Mouse (Mus musculus) E14TG2a.4 (cell line): ENCODE results near the gene Apol7a.

Experiments
- H3K27me3 ChIP-seq: 2 replicates; pipeline ENCODE4 v1.6.1; 2014; ENCODE audit warnings: low read length, control low read depth; ENCODE audit not compliant: insufficient read depth
- H3K36me3 ChIP-seq: 2 replicates; pipeline ENCODE4 v1.6.1; 2014; ENCODE audit warnings: low read length, control low read depth; ENCODE audit not compliant: insufficient read depth
- H3K4me1 ChIP-seq: replicated peaks from 2 replicates; pipeline ENCODE4 v1.6.1; 2014; ENCODE audit warnings: low read depth, low read length, control low read depth
- H3K4me3 ChIP-seq: replicated peaks from 2 replicates; pipeline ENCODE4 v1.5.1; 2014; ENCODE audit warnings: mild to moderate bottlenecking, low read length
- H3K9me3 ChIP-seq: 2 replicates; pipeline ENCODE4 v1.6.1; 2014; ENCODE audit warnings: low read length, control low read depth
- CTCF ChIP-seq: conservative IDR thresholded peaks from 2 replicates; pipeline ENCODE4 v1.5.1; 2014; ENCODE audit warnings: low read length
- NANOG ChIP-seq: IDR thresholded peaks from 2 replicates; pipeline ENCODE4 v1.6.1; 2014; ENCODE audit warnings: borderline replicate concordance, low read length, mixed read lengths
- POU5F1 ChIP-seq: IDR thresholded peaks from 2 replicates; pipeline ENCODE4 v1.6.1; 2014; ENCODE audit warnings: low read length, borderline replicate concordance

Gene Apol7a

GRCm38 (mm10) chr15:77353764-77354163, 45.1 kb downstream of the Apol7a start:
- TF ChIP-seq POU5F1 (no peak), CTCF (no peak), NANOG (no peak)
- Histone ChIP-seq H3K36me3 (peaks cover under 1% of the 10 kb centered on the region; the same call in 1 of the 2 replicates), H3K27me3 (no peaks in the 10 kb centered on the region), H3K4me1 (peaks cover 73% of the 10 kb centered on the region), H3K9me3 (no peaks in the 10 kb centered on the region), H3K4me3 (peak overlapping the region; percentile 61)

GRCm38 (mm10) chr15:77352863-77353262, 46.0 kb downstream of the Apol7a start:
- H3K9me3 ChIP-seq, result no peaks in the 10 kb centered on the region
- no peaks in the 10 kb centered on the region for H3K36me3 ChIP-seq
- peaks cover 80% of the 10 kb centered on the region for H3K4me1 ChIP-seq
- TF ChIP-seq POU5F1 (no peak), NANOG (no peak), CTCF (no peak)
- no peaks in the 10 kb centered on the region for H3K27me3 ChIP-seq
- peak overlapping the region; percentile 61 for H3K4me3 ChIP-seq

GRCm38 (mm10) chr15:77350117-77350516, 48.8 kb downstream of the Apol7a start:
- 0 out of 2 replicates have a peak overlapping the region, but pooled peaks have one; percentile 17 for H3K4me3 ChIP-seq
- H3K4me1 ChIP-seq, result peaks cover 81% of the 10 kb centered on the region
- no peaks in the 10 kb centered on the region for H3K36me3 ChIP-seq
- TF ChIP-seq NANOG (peak; percentile 35; the same call in 1 of the 2 replicates), POU5F1 (no peak)
- H3K9me3 ChIP-seq, result no peaks in the 10 kb centered on the region
- no peaks in the 10 kb centered on the region for H3K27me3 ChIP-seq

- TF ChIP-seq CTCF (no peak), POU5F1 (no peak), NANOG (no peak)
- H3K4me3 ChIP-seq, result peak overlapping the region; percentile 32
- no peaks in the 10 kb centered on the region for H3K36me3 ChIP-seq
- peaks cover 81% of the 10 kb centered on the region for H3K4me1 ChIP-seq
- H3K9me3 ChIP-seq, result no peaks in the 10 kb centered on the region
- H3K27me3 ChIP-seq, result no peaks in the 10 kb centered on the region
Observed at GRCm38 (mm10) chr15:77348146-77348545, 50.8 kb downstream of the Apol7a start.

- peaks cover 98% of the 10 kb centered on the region for H3K4me1 ChIP-seq
- H3K36me3 ChIP-seq, result no peaks in the 10 kb centered on the region
- TF ChIP-seq CTCF (no peak), NANOG (no peak), POU5F1 (no peak)
- peak overlapping the region; percentile 74 for H3K4me3 ChIP-seq
- no peaks in the 10 kb centered on the region for H3K27me3 ChIP-seq
- no peaks in the 10 kb centered on the region for H3K9me3 ChIP-seq
Observed at GRCm38 (mm10) chr15:77344127-77345125, 54.5 kb downstream of the Apol7a start.

- no peak for TF ChIP-seq NANOG
- peak; percentile 90 for TF ChIP-seq CTCF
- Histone ChIP-seq H3K27me3 (no peaks in the 10 kb centered on the region), H3K4me3 (peak overlapping the region; percentile 74), H3K36me3 (no peaks in the 10 kb centered on the region), H3K4me1 (peaks cover 95% of the 10 kb centered on the region), H3K9me3 (no peaks in the 10 kb centered on the region)
Observed at GRCm38 (mm10) chr15:77343527-77344091, 55.3 kb downstream of the Apol7a start.

GRCm38 (mm10) chr15:77342962-77343526, 55.9 kb downstream of the Apol7a start:
- TF ChIP-seq CTCF (no peak), POU5F1 (no peak), NANOG (no peak)
- H3K4me3 ChIP-seq, result peak overlapping the region; percentile 74
- no peaks in the 10 kb centered on the region for H3K27me3 ChIP-seq
- H3K9me3 ChIP-seq, result no peaks in the 10 kb centered on the region
- no peaks in the 10 kb centered on the region for H3K36me3 ChIP-seq
- H3K4me1 ChIP-seq, result peaks cover 93% of the 10 kb centered on the region

GRCm38 (mm10) chr15:77342005-77342404, 56.9 kb downstream of the Apol7a start:
- peaks cover 92% of the 10 kb centered on the region for H3K4me1 ChIP-seq
- no peaks in the 10 kb centered on the region for H3K36me3 ChIP-seq
- H3K4me3 ChIP-seq, result peak overlapping the region; percentile 74
- no peaks in the 10 kb centered on the region for H3K9me3 ChIP-seq
- no peaks in the 10 kb centered on the region for H3K27me3 ChIP-seq
- no peak for TF ChIP-seq POU5F1
- TF ChIP-seq CTCF, result peak; percentile 59
- no peak for TF ChIP-seq NANOG
